Mouse (Mus musculus) embryonic facial prominence, embryonic 12.5 days (tissue): ENCODE results near the gene Rpl28. TPM values are rescaled to one million over a fixed set of nuclear protein-coding genes. Genes with fewer than 3 reads are reported as not detected.
A peak's percentile ranks its signal among the peaks of the same experiment; 100 is the strongest.
"Not testable (repeated sequence)": the region's sequence is repeated elsewhere in the genome, so short reads cannot be mapped to it uniquely, and the experiment has no call there.

Experiments used
- ATAC-seq: fragments of 200-750 bp; cut with Nextera tagmentation; 2 replicates; pipeline ENCODE4 v1.8.0; 2017; ENCODE audit not compliant: insufficient number of reproducible peaks, insufficient read depth, low FRiP score, low TSS enrichment
- H3K27ac ChIP-seq: fragments of 300-500 bp; sonication (generic); 2 replicates; pipeline ENCODE4 v1.5.1; 2016; ENCODE audit warnings: mild to moderate bottlenecking
- H3K27me3 ChIP-seq: fragments of 300-500 bp; sonication (generic); 2 replicates; pipeline ENCODE4 v1.6.1; 2016; ENCODE audit warnings: mild to moderate bottlenecking, moderate library complexity
- H3K36me3 ChIP-seq: fragments of 300-500 bp; sonication (generic); 2 replicates; pipeline ENCODE4 v1.6.1; 2016; ENCODE audit warnings: mild to moderate bottlenecking
- H3K4me1 ChIP-seq: fragments of 300-500 bp; sonication (generic); 2 replicates; pipeline ENCODE4 v1.6.1; 2016
- H3K4me2 ChIP-seq: fragments of 300-500 bp; sonication (generic); replicated peaks from 2 replicates; pipeline ENCODE4 v1.6.1; 2016; ENCODE audit warnings: mild to moderate bottlenecking, moderate library complexity
- H3K4me3 ChIP-seq: fragments of 300-500 bp; sonication (generic); 2 replicates; pipeline ENCODE4 v1.5.1; 2016; ENCODE audit warnings: mild to moderate bottlenecking
- H3K9ac ChIP-seq: fragments of 300-500 bp; sonication (generic); 2 replicates; pipeline ENCODE4 v1.6.1; 2016; ENCODE audit warnings: mild to moderate bottlenecking, moderate library complexity
- H3K9me3 ChIP-seq: fragments of 300-500 bp; sonication (generic); 2 replicates; pipeline ENCODE4 v1.6.1; 2016; ENCODE audit warnings: mild to moderate bottlenecking, moderate library complexity
- WGBS: fragments of 180-500 bp; shearing (Covaris S2); methylation state at CpG from one replicate; pipeline ENCODE4 v1.1.7; 2016; 5-methylcytosine and 5-hydroxymethylcytosine counted together
- polyA plus RNA-seq: library from polyadenylated mRNA; unstranded; fragments of >200 nt; fragmentation: Nextera tagmentation; extraction: Ambion mirVana; gene quantifications from 2 replicates; pipeline ENCODE4 v1.2.1, GENCODE M21; 2016

Gene Rpl28
- polyA plus RNA-seq, 1 experiment from 2014 or later, result 388 TPM

DNA sequence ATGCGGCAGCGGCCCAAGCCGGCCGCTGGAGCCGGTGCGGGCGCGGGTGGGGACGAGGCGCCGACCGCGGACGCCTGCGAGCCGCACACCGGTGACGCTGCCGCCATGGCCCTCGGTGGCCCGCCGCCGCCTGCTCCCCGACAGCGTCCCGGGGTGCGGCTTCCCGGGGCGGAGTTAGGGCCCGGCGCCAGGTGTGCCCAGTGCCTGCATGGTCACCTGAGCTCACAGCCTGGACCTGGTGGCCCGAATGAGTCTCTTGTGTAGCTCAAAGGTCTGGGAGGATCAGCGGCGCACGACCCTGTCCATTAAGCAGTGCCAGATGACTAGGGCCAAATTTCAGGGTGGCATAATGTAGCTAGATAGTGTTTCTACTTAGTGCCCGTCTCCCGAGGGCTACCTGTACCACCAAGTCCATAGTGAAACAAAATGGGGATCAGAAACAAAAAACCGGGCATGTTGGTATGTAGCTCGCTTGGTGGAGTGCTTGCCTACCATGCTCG is 3.2 kb upstream of the Rpl28 start, which contains the start of gene Tmem238:
Tmem238 (minus strand) TSS at position 221 of the 500 bp plus-strand sequence.
- peaks cover 13% of the 10 kb centered on the region for H3K4me1 ChIP-seq
- H3K27ac ChIP-seq, result 0 out of 2 replicates have a peak within 1 kb of the TSS, but pooled peaks have one; percentile 57
- peak within 1 kb of the TSS; percentile 52 for H3K4me3 ChIP-seq
- peaks cover 9% of the 10 kb centered on the region for H3K36me3 ChIP-seq
- H3K27me3 ChIP-seq, result peaks cover 4% of the 10 kb centered on the region; the same call in 1 of the 2 replicates
- no peaks in the 10 kb centered on the region for H3K9me3 ChIP-seq
- 8% methylated on average over 40 of the region's 40 CpGs for WGBS
- H3K9ac ChIP-seq, result peak within 1 kb of the TSS; percentile 74
- ATAC-seq, result 0 out of 2 replicates have a peak, but pooled peaks have one; percentile 3
- peak within 1 kb of the TSS; percentile 92 for H3K4me2 ChIP-seq

DNA sequence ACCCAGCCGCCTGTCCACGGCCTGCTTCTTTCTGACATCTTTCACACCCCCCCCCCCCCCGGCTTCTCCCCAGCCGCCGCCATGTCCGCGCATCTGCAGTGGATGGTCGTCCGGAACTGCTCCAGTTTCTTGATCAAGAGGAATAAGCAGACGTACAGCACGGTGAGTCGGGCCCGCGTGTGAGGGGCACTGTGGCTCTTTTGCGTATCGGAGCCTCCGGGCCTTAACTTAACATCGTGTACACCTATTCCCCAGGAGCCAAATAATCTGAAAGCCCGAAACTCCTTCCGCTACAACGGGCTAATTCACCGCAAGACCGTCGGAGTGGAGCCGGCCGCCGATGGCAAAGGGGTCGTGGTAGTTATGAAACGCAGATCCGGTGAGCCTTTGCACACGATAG is 574 bp downstream of the Rpl28 start:
- H3K27me3 ChIP-seq, H3K9me3 ChIP-seq: not testable (repeated sequence)
- Histone ChIP-seq H3K36me3 (peaks cover 42% of the 10 kb centered on the region), H3K9ac (peak overlapping the region; percentile 92), H3K4me2 (peak overlapping the region; percentile 93), H3K4me3 (peak overlapping the region; percentile 80), H3K27ac (peak overlapping the region; percentile 93), H3K4me1 (peaks cover 16% of the 10 kb centered on the region)
- 1% methylated on average over 31 of the region's 31 CpGs for WGBS
- ATAC-seq, result 0 out of 2 replicates have a peak, but pooled peaks have one; percentile 1

DNA sequence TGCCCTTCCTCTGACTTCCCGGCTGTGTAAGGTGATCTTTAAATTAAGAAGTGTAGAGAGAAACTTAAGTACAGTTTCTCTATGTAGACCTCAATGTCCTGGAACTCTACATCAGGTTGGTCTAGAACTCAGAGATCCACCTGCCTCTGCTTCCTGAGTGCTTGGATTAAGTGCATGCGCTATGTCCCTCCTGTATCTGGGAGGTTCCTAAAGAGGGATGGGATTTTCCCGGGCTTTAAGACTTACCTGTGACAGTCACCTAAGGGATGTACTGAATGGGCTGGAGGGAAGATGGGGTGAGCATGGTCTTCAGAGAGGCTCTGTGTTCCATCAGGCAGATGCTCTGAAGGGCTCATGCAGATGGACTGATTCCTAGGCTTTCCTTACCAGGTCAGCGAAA is 1.0 kb downstream of the Rpl28 start:
- WGBS, result 34% methylated on average over 4 of the region's 4 CpGs
- H3K9me3 ChIP-seq, result no peaks in the 10 kb centered on the region
- peaks cover 12% of the 10 kb centered on the region for H3K4me1 ChIP-seq
- peak overlapping the region; percentile 93 for H3K27ac ChIP-seq
- peak overlapping the region; percentile 80 for H3K4me3 ChIP-seq
- peak overlapping the region; percentile 92 for H3K9ac ChIP-seq
- peaks cover 4% of the 10 kb centered on the region; the same call in 1 of the 2 replicates for H3K27me3 ChIP-seq
- H3K4me2 ChIP-seq, result peak overlapping the region; percentile 93
- peaks cover 42% of the 10 kb centered on the region for H3K36me3 ChIP-seq
- ATAC-seq, result no peak

- Histone ChIP-seq H3K4me3 (no peak overlapping the region; the same call in 1 of the 2 replicates), H3K9ac (no peak overlapping the region)
Measured at GRCm38 (mm10) chr7:4794631-4795168, 2.0 kb downstream of the Rpl28 start.

DNA sequence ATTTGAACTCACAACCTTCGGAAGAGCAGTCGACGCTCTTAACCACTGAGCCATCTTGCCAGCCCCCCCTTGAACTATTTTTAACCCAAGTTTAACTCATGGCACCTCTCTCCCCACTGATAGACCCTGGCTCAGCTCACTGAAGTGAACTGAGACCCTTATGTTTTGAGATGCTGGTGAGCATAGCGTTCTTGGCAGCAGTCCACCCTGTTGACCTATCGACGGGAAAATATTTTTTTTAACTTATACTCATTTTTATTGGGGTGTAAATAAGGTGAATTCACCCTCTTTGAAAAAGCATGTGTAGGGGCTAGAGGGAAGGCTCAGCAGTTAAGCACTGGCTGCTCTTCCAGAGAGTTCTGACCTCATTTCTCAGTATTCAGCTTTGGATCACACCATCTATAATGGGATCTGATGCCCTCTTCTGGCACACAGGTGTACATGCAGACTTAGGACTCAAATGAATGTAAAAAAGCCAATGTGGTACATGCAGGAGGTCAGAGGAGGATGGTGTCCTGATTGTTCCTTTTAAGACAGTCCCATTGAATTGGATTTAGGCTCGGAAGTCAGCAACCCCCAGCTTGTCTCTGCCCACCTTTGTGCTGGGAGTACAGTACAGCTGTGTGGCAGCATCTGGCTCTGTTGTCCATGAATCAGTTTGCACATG is 3.2 kb downstream of the Rpl28 start:
- Histone ChIP-seq H3K27ac (no peak overlapping the region), H3K27me3 (no peaks in the 10 kb centered on the region), H3K9ac (no peak overlapping the region), H3K4me2 (no peak overlapping the region), H3K9me3 (no peaks in the 10 kb centered on the region), H3K4me1 (peaks cover 12% of the 10 kb centered on the region), H3K36me3 (peaks cover 42% of the 10 kb centered on the region), H3K4me3 (no peak overlapping the region)
- WGBS, result 69% methylated on average over 7 of the region's 7 CpGs
- ATAC-seq, result no peak

More at GRCm38 (mm10) chr7:4794631-4795168, 2.0 kb downstream of the Rpl28 start:
- no peaks in the 10 kb centered on the region for H3K9me3 ChIP-seq
- no peak for ATAC-seq
- peaks cover 4% of the 10 kb centered on the region; the same call in 1 of the 2 replicates for H3K27me3 ChIP-seq
- peaks cover 12% of the 10 kb centered on the region for H3K4me1 ChIP-seq
- H3K36me3 ChIP-seq, result peaks cover 42% of the 10 kb centered on the region
- H3K4me2 ChIP-seq, result no peak overlapping the region
- no peak overlapping the region for H3K27ac ChIP-seq
- 83% methylated on average over 3 of the region's 3 CpGs for WGBS

- no peak overlapping the region for H3K9ac ChIP-seq
- H3K9me3 ChIP-seq, result no peaks in the 10 kb centered on the region
- H3K27me3 ChIP-seq, result no peaks in the 10 kb centered on the region
- H3K4me1 ChIP-seq, result no peaks in the 10 kb centered on the region
- H3K4me2 ChIP-seq, result no peak overlapping the region
- no peak overlapping the region for H3K4me3 ChIP-seq
- no peak for ATAC-seq
- H3K36me3 ChIP-seq, result peaks cover 31% of the 10 kb centered on the region
- H3K27ac ChIP-seq, result no peak overlapping the region
Measured at GRCm38 (mm10) chr7:4802247-4802646, 9.6 kb downstream of the Rpl28 start.

DNA sequence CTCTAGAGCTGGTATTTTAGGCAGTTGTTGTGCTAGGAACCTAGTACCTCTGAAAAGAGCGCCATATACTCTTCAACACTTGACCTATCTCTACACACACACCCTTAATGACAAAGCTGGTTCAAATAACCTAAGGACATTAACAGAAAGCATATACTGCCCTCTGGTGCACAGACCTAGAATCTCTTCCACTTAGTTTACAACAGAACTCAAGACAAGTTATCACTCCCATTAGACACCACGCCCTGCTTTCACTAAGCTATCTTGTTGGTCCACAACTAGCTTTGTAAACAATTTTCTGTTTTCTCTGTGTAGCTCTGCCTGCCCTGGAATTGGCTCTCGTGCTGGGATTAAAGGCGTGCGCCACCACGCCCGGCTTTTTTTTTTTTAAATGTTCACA is 14.0 kb downstream of the Rpl28 start:
- H3K27me3 ChIP-seq, result no peaks in the 10 kb centered on the region
- WGBS, result 90% methylated on average over 7 of the region's 7 CpGs
- H3K4me1 ChIP-seq, result peaks cover 22% of the 10 kb centered on the region
- ATAC-seq, result no peak
- no peak overlapping the region for H3K4me3 ChIP-seq
- peaks cover 50% of the 10 kb centered on the region for H3K36me3 ChIP-seq
- H3K9ac ChIP-seq, result no peak overlapping the region
- no peaks in the 10 kb centered on the region for H3K9me3 ChIP-seq
- no peak overlapping the region for H3K27ac ChIP-seq
- H3K4me2 ChIP-seq, result no peak overlapping the region

- peaks cover 26% of the 10 kb centered on the region for H3K4me1 ChIP-seq
- peak overlapping the region; percentile 81 for H3K4me2 ChIP-seq
- not testable (repeated sequence) for H3K9me3 ChIP-seq, ATAC-seq, H3K27ac ChIP-seq, H3K27me3 ChIP-seq
- H3K4me3 ChIP-seq, result peak overlapping the region; percentile 100
- WGBS, result 43% methylated on average over 10 of the region's 10 CpGs
- H3K9ac ChIP-seq, result peak overlapping the region; percentile 99
- peaks cover 42% of the 10 kb centered on the region for H3K36me3 ChIP-seq
Measured at GRCm38 (mm10) chr7:4811131-4811530, 18.5 kb downstream of the Rpl28 start.

DNA sequence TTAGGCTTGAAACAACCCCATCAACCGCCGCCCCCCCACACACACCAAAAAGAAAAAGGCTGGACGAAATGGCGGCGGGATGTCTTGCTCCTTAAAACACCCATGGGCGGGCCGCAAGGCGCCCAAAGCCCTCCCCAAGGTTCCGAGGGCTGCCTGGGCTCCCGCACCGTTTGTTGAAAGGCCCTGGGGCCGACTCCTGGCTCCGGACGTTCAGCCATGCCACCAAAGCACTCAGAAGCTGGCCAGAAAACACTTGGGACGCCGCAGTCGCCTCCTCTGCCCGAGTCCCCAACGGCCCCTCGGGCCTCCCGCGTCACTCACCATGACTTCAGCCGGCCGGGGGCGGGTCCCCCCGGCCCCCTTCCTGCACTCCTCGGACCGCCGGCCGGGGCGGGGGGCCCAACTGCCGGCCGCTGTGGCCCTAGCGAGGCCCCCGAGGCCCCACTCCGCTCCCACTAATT is 19.2 kb downstream of the Rpl28 start:
- no peaks in the 10 kb centered on the region for H3K27me3 ChIP-seq
- H3K4me2 ChIP-seq, result peak overlapping the region; percentile 81
- H3K9me3 ChIP-seq, result no peaks in the 10 kb centered on the region
- no peak for ATAC-seq
- H3K9ac ChIP-seq, result peak overlapping the region; percentile 99
- peaks cover 34% of the 10 kb centered on the region for H3K36me3 ChIP-seq
- under 1% methylated on average over 36 of the region's 36 CpGs for WGBS
- peak overlapping the region; percentile 100 for H3K4me3 ChIP-seq
- peaks cover 26% of the 10 kb centered on the region for H3K4me1 ChIP-seq
- peak overlapping the region; percentile 94 for H3K27ac ChIP-seq

- Histone ChIP-seq H3K4me3 (peak within 1 kb of the TSS; percentile 100), H3K27me3 (no peaks in the 10 kb centered on the region), H3K27ac (peak within 1 kb of the TSS; percentile 94), H3K9me3 (no peaks in the 10 kb centered on the region), H3K4me1 (peaks cover 26% of the 10 kb centered on the region), H3K4me2 (peak within 1 kb of the TSS; percentile 81), H3K36me3 (peaks cover 28% of the 10 kb centered on the region), H3K9ac (peak within 1 kb of the TSS; percentile 99)
- peak; percentile 99 for ATAC-seq
- WGBS, result under 1% methylated on average over 62 of the region's 62 CpGs
Measured at GRCm38 (mm10) chr7:4812303-4813104, 19.8 kb downstream of the Rpl28 start, which contains the start of gene Ube2s. Gene Ube2s (minus strand): TSS chr7:4812590.

- no peak for ATAC-seq
- Histone ChIP-seq H3K4me2 (peak overlapping the region; percentile 55), H3K4me1 (peaks cover 26% of the 10 kb centered on the region), H3K27me3 (no peaks in the 10 kb centered on the region), H3K9me3 (no peaks in the 10 kb centered on the region), H3K36me3 (peaks cover 24% of the 10 kb centered on the region), H3K27ac (peak overlapping the region; percentile 83), H3K9ac (peak overlapping the region; percentile 44), H3K4me3 (peak overlapping the region; percentile 100)
- 25% methylated on average over 8 of the region's 8 CpGs for WGBS
Measured at GRCm38 (mm10) chr7:4813105-4813791, 20.6 kb downstream of the Rpl28 start.
